Mouse (Mus musculus) erythroblast, embryonic 14.5 days (primary cell): Measurements from ENCODE around the gene Ndst2.

Experiments
- GATA1 ChIP-seq: IDR thresholded peaks from 2 replicates; pipeline ENCODE4 v1.6.1; 2012; ENCODE audit warnings: low read length, inconsistent platforms, mixed read lengths
- TAL1 ChIP-seq: IDR thresholded peaks from 3 replicates; pipeline ENCODE4 v1.6.1; 2012; ENCODE audit warnings: low read length, inconsistent platforms, mixed read lengths

- TF ChIP-seq GATA1 (no peak), TAL1 (no peak)
Observed at GRCm38 (mm10) chr14:20702741-20703381, 31.5 kb downstream of the Ndst2 start, which contains the start of gene Chchd1.
